Mouse (Mus musculus) heart, adult 2 months (tissue): ENCODE measurements around the gene Togaram1.

ENCODE experiments used
- EP300 ChIP-seq: fragments of 200-500 bp; IDR thresholded peaks from 2 replicates; pipeline ENCODE4 v1.6.1; 2011; ENCODE audit warnings: low read depth, low read length, control low read depth; ENCODE audit not compliant: insufficient read depth
- POLR2A ChIP-seq: fragments of 200-500 bp; IDR thresholded peaks from 2 replicates; pipeline ENCODE4 v1.6.1; 2011; ENCODE audit warnings: mild to moderate bottlenecking, low read depth, low read length, control low read depth; ENCODE audit not compliant: insufficient read depth

GRCm38 (mm10) chr12:65058203-65058602, 92.6 kb downstream of the Togaram1 start:
- TF ChIP-seq EP300, result no peak
- TF ChIP-seq POLR2A, result no peak
